ENCODE assay signal across 8 mouse cellular contexts in the genomic region with DNA sequence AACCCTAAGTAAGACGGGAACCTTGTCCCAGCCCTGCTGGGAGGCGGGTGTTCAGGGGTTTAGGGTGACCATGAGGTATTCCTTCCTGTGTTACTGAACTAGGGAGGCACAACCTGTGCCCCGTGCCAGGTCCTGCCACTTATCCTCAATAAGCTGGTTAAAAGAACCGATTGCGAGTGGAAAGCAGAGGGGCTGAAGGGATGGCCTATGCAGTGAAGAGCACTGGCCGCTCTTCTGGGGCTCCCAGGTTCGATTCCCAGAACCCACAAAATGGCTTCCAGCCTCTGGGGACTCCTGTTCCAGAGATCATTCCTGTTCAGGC. TPM values are rescaled to one million over a fixed set of nuclear protein-coding genes. Genes with fewer than 3 reads are reported as not detected.
DNase-seq lines count a peak whose midpoint lies in the region; ATAC-seq and TF ChIP-seq lines count a peak whose summit lies in the region.

No protein-coding gene starts in this region.

- H3K36me3 ChIP-seq in spleen, adult 2 months (ENCODE audit: control insufficient read depth, insufficient read depth, low read length): no peaks in the 10 kb centered on the region
- H3K36me3 ChIP-seq in liver, embryonic 11.5 days (ENCODE audit: control insufficient read depth, insufficient read depth, low read length): no peaks in the 10 kb centered on the region; the same call in 1 of the 2 replicates

- H3K27me3 ChIP-seq in spleen, adult 2 months (ENCODE audit: control insufficient read depth, insufficient read depth, low read length): no peaks in the 10 kb centered on the region
- peaks cover 5% of the 10 kb centered on the region for H3K27me3 ChIP-seq in liver, embryonic 11.5 days (replicated peaks; ENCODE audit: control insufficient read depth, insufficient read depth, low read length)

- H3K9me3 ChIP-seq in liver, embryonic 11.5 days (ENCODE audit: control insufficient read depth, low read length): no peaks in the 10 kb centered on the region

- peak overlapping the region; percentile 99 for H3K4me2 ChIP-seq in liver, embryonic 11.5 days

- H3K4me1 ChIP-seq in spleen, adult 2 months (ENCODE audit: control insufficient read depth, insufficient read depth, insufficient read length): peaks cover 32% of the 10 kb centered on the region
- H3K4me1 ChIP-seq in liver, embryonic 11.5 days (replicated peaks; ENCODE audit: control insufficient read depth, insufficient read depth, low read length): peaks cover 29% of the 10 kb centered on the region

- intact Hi-C loops in gastrocnemius, postnatal 14 days (cut with DNase I; ENCODE audit: low total_unique reads): no loop called here

- peak overlapping the region; percentile 82 for H3K27ac ChIP-seq in spleen, adult 2 months (ENCODE audit: insufficient read depth, low read length)
- H3K27ac ChIP-seq in liver, embryonic 11.5 days (ENCODE audit: low read depth, low read length): 0 out of 2 replicates have a peak overlapping the region, but pooled peaks have one; percentile 43

- no peak for ATAC-seq in liver, embryonic 11.5 days (replicated peaks; ENCODE audit: low FRiP score)

- peak; percentile 14 for DNase-seq in gastrocnemius, postnatal 10 days
- DNase-seq in gastrocnemius, postnatal 14 days: no peak
- no peak for DNase-seq in spleen, adult 2 months (ENCODE audit: low read depth in 1 of 2, low spot score in 2 of 2)
- no peak for DNase-seq in spleen, postnatal 14 days (ENCODE audit: low spot score in 2 of 2)
- DNase-seq in liver, embryonic 11.5 days (ENCODE audit: low spot score): no peak
- no peak for DNase-seq in urinary bladder, adult 18-20 months (ENCODE audit: low spot score in 2 of 2)
- DNase-seq in MN1 (ENCODE audit: low spot score): no peak
- DNase-seq in right cerebral cortex, postnatal 14 days: no peak

- H3K4me3 ChIP-seq in spleen, adult 2 months (ENCODE audit: extremely low read depth, insufficient read depth, insufficient read length): peak overlapping the region; percentile 91
- H3K4me3 ChIP-seq in liver, embryonic 11.5 days (ENCODE audit: low read depth, low read length): peak overlapping the region; percentile 75

- peak overlapping the region; percentile 58 for H3K9ac ChIP-seq in liver, embryonic 11.5 days (ENCODE audit: low read depth, low read length)

- WGBS in spleen, adult 2 months: 3% methylated on average over 7 of the region's 7 CpGs
- 19% methylated on average over 7 of the region's 7 CpGs for WGBS in liver, embryonic 11.5 days

- no peak for TF ChIP-seq POLR2A in spleen, adult 2 months (IDR thresholded peaks at IDR 0.05; ENCODE audit: low read depth, low read length)

- no peak for TF ChIP-seq CTCF in spleen, adult 2 months (IDR thresholded peaks at IDR 0.05; ENCODE audit: extremely low read depth, insufficient read depth, insufficient read length, insufficient replicate concordance)

RNA-seq across cellular contexts. Expression of a gene that starts 0.5 kb away (rescaled TPM):
- total RNA-seq in gastrocnemius, postnatal 10 days (2021): 10 to 100 TPM in 1 of 2 experiments, 1 to 10 TPM in 1; 6.9 to 10.1 TPM
- total RNA-seq in gastrocnemius, postnatal 14 days (2021): 1 to 10 TPM; 5.4 to 7.4 TPM
- 27.4 and 29.1 TPM in 2 replicates for polyA plus RNA-seq in spleen, adult 2 months (2012; rRNA removed)
- 7.6 and 8.0 TPM in 2 replicates for polyA plus RNA-seq in liver, embryonic 11.5 days (2014; fragmentation: Nextera tagmentation; extraction: Ambion mirVana)

RNA-seq across cellular contexts. Expression of a gene that starts 38.1 kb away (rescaled TPM):
- 1 to 10 TPM; 2.6 to 4.0 TPM for total RNA-seq in gastrocnemius, postnatal 10 days (2021)
- 1 to 10 TPM; 2.7 to 2.9 TPM for total RNA-seq in gastrocnemius, postnatal 14 days (2021)
- 28.3 and 35.8 TPM in 2 replicates for polyA plus RNA-seq in spleen, adult 2 months (2012; rRNA removed)
- 4.3 and 5.1 TPM in 2 replicates for polyA plus RNA-seq in liver, embryonic 11.5 days (2014; fragmentation: Nextera tagmentation; extraction: Ambion mirVana)

RNA-seq across cellular contexts. Expression of a gene that starts 38.1 kb away (rescaled TPM):
- total RNA-seq in gastrocnemius, postnatal 10 days (2021): 1 to 10 TPM; 5.2 to 5.7 TPM
- total RNA-seq in gastrocnemius, postnatal 14 days (2021): 1 to 10 TPM; 3.2 to 4.5 TPM
- 43.1 and 61.5 TPM in 2 replicates for polyA plus RNA-seq in spleen, adult 2 months (2012; rRNA removed)
- polyA plus RNA-seq in liver, embryonic 11.5 days (2014; fragmentation: Nextera tagmentation; extraction: Ambion mirVana): 4.4 and 5.8 TPM in 2 replicates
